Mouse (Mus musculus): ENCODE measurements around the gene Cgref1. TPM values are rescaled to one million over a fixed set of nuclear protein-coding genes. Genes with fewer than 3 reads are reported as not detected.

Cgref1 gene
- total RNA-seq, 2 experiments from 2014 or later: 4.5 to 7.7 TPM

GRCm38 (mm10) chr5:30951706-30952105, 6.3 kb upstream of the Cgref1 start:
- intact Hi-C loops (cut with DNase I; ENCODE audit: low total_unique reads): no loop called here
- DNase-seq: no peak

- intact Hi-C loops (cut with DNase I; ENCODE audit: low total_unique reads): no loop called here
- no peak for DNase-seq
Measured at GRCm38 (mm10) chr5:30950922-30951321, 5.5 kb upstream of the Cgref1 start.

GRCm38 (mm10) chr5:30950451-30950850, 5.1 kb upstream of the Cgref1 start:
- intact Hi-C loops (cut with DNase I; ENCODE audit: low total_unique reads): no loop called here
- DNase-seq: no peak

GRCm38 (mm10) chr5:30949654-30950326, 4.4 kb upstream of the Cgref1 start:
- intact Hi-C loops (cut with DNase I; ENCODE audit: low total_unique reads): no loop called here
- DNase-seq: peak; percentile 93

- intact Hi-C loops (cut with DNase I; ENCODE audit: low total_unique reads): no loop called here
- DNase-seq: no peak
Measured at GRCm38 (mm10) chr5:30948620-30949019, 3.2 kb upstream of the Cgref1 start.

- no peak for DNase-seq
- intact Hi-C loops (cut with DNase I; ENCODE audit: low total_unique reads): no loop called here
Measured at GRCm38 (mm10) chr5:30944344-30944743, 1.0 kb downstream of the Cgref1 start.

GRCm38 (mm10) chr5:30943004-30943403, 2.4 kb downstream of the Cgref1 start:
- no peak for DNase-seq
- intact Hi-C loops (cut with DNase I; ENCODE audit: low total_unique reads): no loop called here

- DNase-seq: no peak
- intact Hi-C loops (cut with DNase I; ENCODE audit: low total_unique reads): no loop called here
Measured at GRCm38 (mm10) chr5:30934725-30935461, 10.5 kb downstream of the Cgref1 start.

GRCm38 (mm10) chr5:30933705-30934104, 11.7 kb downstream of the Cgref1 start:
- DNase-seq: no peak
- intact Hi-C loops (cut with DNase I; ENCODE audit: low total_unique reads): no loop called here

GRCm38 (mm10) chr5:30931378-30931777, 14.0 kb downstream of the Cgref1 start:
- peak; percentile 62 for DNase-seq
- intact Hi-C loops (cut with DNase I; ENCODE audit: low total_unique reads): no loop called here

GRCm38 (mm10) chr5:30930846-30931245, 14.5 kb downstream of the Cgref1 start:
- DNase-seq: no peak
- intact Hi-C loops (cut with DNase I; ENCODE audit: low total_unique reads): no loop called here

- intact Hi-C loops (cut with DNase I; ENCODE audit: low total_unique reads): no loop called here
- peak; percentile 77 for DNase-seq
Measured at GRCm38 (mm10) chr5:30930121-30930520, 15.3 kb downstream of the Cgref1 start.

- intact Hi-C loops (cut with DNase I; ENCODE audit: low total_unique reads): loop anchor here (5.0 kb wide), 1 partner anchor 74 kb away; no protein-coding TSS in a partner anchor
- no peak for DNase-seq
Measured at GRCm38 (mm10) chr5:30927945-30928529, 17.4 kb downstream of the Cgref1 start.

- no peak for DNase-seq
- intact Hi-C loops (cut with DNase I; ENCODE audit: low total_unique reads): loop anchor here (5.0 kb wide), 1 partner anchor 76 kb away; no protein-coding TSS in a partner anchor
Measured at GRCm38 (mm10) chr5:30926073-30926472, 19.3 kb downstream of the Cgref1 start.

GRCm38 (mm10) chr5:30925217-30925616, 20.2 kb downstream of the Cgref1 start:
- intact Hi-C loops (cut with DNase I; ENCODE audit: low total_unique reads): loop anchor here (5.0 kb wide), 1 partner anchor 77 kb away; no protein-coding TSS in a partner anchor
- no peak for DNase-seq

GRCm38 (mm10) chr5:30924614-30925013, 20.8 kb downstream of the Cgref1 start:
- no peak for DNase-seq
- intact Hi-C loops (cut with DNase I; ENCODE audit: low total_unique reads): loop anchor here (5.0 kb wide), 1 partner anchor 78 kb away; no protein-coding TSS in a partner anchor

- intact Hi-C loops (cut with DNase I; ENCODE audit: low total_unique reads): no loop called here
- no peak for DNase-seq
Measured at GRCm38 (mm10) chr5:30923119-30923518, 22.3 kb downstream of the Cgref1 start.

GRCm38 (mm10) chr5:30922581-30923041, 22.8 kb downstream of the Cgref1 start:
- no peak for DNase-seq
- intact Hi-C loops (cut with DNase I; ENCODE audit: low total_unique reads): no loop called here

- DNase-seq: peak; percentile 91
- intact Hi-C loops (cut with DNase I; ENCODE audit: low total_unique reads): no loop called here
Measured at GRCm38 (mm10) chr5:30921256-30922033, 23.9 kb downstream of the Cgref1 start, which contains the start of gene Khk. Gene Khk, plus strand, starts transcription at chr5:30921431.

GRCm38 (mm10) chr5:30920621-30921020, 24.8 kb downstream of the Cgref1 start:
- intact Hi-C loops (cut with DNase I; ENCODE audit: low total_unique reads): no loop called here
- DNase-seq: no peak

All from gastrocnemius, postnatal 14 days (tissue).